Mouse (Mus musculus) kidney, postnatal 25 days (tissue): ENCODE measurements around the gene Amer2.

ENCODE experiments used
- DNase-seq, 2 experiments: peaks; one replicate each; pipeline ENCODE4 v3.0.0; 2021; ENCODE audit warnings: mixed read lengths in 2 of 2

Gene Amer2

DNA sequence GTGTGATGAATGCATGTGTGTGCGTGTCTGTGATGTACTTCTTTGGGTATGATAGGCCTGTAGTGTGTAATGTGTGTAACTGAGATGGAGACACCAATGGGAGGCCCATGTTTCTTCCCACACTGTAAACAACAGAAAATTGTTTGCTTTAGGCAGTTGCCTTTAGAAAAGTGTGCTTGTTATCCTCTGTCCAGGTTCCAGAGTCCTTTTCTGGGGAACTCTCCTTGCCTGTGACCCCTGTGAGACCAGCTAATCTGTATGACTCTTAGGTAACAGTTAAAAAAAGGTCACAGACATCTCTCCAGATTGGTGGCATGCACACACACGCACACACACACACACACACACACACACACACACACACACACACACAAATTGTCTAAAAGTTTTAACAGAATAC, 15.3 kb downstream of the Amer2 start:
- no peak for DNase-seq

DNA sequence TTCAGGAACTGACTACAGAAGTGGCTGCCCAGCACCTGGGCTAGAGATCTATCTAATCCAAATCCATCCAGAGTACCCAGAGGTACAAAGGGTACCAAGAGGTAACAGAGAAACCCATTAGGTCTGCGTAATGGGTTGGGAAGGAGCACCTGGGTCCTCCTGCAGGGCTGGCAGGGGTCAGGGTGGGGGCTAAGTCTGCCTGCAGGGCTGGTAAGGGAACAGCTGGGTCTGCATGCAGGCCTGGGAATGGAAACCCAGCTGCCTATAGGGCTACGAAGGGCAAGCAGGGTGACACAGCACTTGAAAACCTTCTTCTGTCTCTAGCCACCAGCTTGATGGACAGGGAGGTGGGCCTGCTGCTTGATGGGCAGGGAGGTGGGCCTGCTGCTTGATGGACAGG, 19.1 kb downstream of the Amer2 start:
- no peak for DNase-seq

DNA sequence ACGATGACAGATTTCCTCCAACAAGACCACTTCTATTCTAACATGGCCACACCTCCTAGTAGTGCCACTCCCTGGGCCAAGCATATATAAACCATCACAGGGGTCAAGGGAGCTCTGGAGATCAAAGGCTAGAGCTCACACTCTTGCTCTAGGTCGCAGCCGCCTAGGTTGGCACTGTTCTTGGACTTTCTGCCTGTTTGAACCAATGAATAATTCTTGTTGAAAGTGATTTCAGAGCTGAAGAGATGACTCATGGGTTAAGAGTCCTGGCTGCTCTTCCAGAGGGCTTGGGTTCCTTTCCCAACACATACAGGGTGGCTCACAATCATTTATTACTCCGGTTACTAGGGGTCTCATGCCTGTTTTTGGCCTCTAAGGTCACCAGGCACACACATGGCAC, 24.3 kb downstream of the Amer2 start:
- DNase-seq: no peak

DNA sequence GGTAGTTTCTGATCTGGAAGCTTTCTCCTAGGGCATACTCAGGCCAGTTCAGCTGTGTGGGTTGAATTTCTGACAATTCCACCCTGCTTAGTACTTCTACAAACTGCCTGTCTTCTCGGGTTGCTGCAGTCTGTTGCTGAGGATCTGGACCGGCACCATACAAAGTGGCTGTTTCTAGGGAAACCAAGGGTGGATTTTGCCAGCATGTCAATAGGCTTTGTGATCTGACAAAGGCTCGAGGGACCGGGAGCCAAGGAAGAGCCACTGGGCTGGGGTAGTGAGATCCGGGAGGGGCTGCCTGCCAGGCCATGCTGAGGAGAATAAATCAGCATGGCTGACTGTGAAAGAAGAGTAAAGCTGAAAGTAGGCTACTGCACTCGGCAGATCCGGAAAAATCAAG, 25.8 kb downstream of the Amer2 start:
- DNase-seq: no peak

DNA sequence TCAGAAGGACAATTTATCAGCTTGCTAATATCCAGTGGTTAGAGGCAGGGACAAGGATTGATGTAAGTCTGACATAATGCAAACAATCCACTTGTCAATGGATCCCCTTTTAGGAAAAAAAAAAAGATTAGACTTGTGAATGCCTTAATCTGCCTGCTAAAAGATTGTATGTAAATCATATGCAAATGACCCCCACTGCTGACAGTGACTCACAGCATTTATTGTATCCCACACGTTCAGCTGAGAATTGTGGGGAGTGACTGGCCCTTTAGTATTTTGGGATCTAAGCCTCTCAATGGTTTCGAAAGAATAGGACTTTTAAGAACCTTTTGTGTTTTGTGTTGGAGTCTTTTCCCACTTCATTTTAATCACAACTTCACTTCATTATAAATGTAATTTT, 30.2 kb downstream of the Amer2 start:
- no peak for DNase-seq

DNA sequence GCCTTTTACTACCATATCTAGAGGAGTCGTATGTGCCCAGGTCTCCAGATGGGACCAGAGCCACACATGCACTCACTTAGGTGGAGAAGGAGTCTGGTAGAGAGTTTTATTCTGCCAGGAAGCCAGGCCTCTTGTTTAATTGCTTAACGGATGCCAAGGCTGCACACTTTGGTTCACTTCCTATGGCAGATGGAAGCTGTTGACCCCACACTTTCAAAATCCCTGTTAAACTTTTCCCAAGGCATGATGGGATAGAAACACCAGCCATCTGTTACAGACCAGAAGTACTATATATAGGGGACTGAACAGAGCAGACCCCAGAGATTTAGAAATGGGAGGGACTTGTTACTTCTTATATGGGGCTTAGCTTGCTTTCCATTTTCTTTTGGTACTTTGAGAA, 32.8 kb downstream of the Amer2 start:
- no peak for DNase-seq

DNA sequence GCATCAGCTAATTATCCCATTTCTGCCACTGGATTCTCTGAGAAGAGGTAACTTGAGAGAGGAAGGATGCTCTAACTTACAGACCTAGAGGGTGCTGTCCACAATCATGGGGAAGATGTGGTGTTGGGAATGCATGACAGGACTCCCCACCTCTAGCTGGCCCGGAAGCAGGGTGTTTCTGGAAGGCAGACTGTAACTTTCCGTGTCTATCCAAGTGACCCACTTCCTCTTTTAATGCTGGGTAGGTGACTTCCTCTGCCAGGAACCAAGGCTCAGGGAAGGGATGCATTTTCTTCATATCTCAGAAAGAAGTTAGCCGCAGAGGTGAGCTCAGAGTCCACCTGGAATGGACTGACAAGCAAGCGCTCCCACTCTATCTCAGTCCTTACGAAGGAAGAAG, 33.5 kb downstream of the Amer2 start:
- DNase-seq: no peak

DNA sequence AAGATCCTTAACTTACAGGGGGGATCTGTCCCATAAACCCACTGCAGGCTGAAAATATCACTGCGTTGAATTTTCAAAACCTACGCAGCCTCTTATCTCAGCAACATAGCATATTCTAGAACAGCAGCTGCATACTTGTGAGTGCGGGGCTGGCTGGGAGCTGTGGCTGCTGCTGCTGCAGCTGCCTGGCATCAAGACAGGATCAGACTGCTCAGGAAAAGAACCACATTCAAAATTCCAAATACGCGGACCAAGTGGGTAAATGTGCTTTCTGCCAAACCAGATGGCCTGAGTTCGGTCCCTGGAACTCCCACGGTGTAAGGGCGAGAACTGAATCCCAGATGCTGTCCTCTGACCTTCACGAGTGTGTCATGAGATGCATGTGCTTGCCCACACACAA, 34.3 kb downstream of the Amer2 start:
- no peak for DNase-seq

DNA sequence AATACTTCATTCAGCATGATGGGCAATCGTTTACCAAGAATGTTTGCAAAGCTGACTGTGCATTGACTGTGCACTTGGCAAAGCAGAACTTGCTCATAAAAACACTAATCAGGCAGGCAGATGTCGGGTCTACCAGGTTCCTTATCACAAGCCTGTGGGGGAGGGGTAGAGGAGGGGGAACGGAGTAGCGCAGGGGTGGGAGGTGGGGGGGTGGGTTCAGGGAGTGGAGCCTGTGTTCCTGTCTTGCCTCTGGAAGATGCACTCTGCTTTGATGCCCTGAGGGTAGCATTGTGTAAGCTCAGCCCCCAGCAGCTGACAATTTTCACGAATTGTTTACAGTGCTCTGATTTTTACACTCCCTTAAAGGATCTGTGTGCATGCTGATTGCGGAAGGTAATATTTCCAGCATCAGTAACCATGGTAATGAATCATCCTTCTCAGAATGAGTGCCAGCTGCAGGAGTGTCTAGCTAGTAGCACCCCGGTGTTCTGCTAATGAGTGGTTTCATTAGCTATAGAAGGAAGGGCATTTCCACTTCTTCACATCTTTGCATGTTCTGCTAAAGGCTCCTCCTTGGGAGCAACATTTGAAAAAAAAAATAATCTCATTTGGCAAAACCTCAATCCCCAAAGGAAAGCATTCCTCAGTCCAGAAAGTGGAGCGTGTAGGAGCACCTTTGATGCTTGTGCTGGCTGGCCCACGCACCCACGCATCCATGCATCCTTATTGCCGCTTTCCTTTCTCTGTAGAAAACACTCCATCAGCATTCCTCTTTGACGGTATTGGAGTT, 36.8 kb downstream of the Amer2 start:
- DNase-seq: no peak

DNA sequence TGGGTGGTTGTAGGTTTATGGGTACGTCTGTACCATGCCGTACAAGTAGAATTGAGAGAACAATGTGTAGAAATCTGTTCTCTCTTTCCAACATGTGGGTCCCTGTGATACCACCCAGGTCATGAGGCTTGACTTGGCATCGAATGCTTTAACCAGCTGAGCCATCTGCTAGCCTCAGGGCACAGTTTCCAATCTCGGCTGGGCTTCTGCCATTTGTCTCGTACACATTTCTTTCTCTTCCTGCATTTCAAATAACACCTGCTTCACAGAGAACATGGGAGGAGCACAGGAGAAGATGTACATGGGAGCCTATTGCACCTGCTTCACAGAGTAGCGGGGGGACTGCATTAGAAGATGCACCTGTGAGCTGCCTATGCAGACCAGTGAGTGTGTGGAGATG, 38.2 kb downstream of the Amer2 start:
- DNase-seq: no peak

DNA sequence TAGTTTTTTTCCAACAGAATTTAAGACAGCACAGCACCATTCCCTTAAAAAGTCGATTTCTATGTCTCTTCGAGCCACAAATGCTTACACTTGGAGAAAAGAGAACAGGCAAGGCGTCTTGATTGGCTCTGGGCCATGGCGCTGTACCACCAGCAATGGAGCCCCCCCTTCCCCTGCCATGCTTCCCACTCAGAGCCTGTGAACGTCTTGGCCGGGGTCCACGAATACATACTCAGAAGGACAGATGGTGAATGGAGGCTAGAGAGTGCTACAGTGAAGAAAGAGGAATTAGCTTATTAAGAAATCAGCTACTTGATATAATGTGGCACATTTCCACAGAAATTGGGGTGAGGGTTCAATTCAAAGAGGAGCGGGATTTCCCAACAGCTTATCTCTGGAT, 41.6 kb downstream of the Amer2 start:
- no peak for DNase-seq

DNA sequence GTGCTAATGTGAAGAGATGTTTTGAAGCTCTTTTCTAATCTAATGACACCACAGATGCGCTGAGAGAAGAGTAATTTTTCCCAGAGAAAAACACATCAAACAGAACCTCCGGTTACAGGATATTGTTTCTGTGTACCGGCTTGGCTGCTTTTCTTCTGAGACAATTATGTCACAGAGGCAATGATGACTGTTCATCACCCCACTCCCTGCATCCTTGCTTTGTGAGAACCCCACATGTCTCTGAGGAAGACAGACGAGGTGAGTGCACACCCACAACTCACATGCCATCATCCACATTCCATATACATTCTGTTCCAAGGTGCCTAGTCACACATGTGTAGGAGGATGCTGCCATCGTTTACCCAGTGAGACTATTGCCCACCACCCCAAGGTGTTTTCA, 44.9 kb downstream of the Amer2 start:
- no peak for DNase-seq

DNA sequence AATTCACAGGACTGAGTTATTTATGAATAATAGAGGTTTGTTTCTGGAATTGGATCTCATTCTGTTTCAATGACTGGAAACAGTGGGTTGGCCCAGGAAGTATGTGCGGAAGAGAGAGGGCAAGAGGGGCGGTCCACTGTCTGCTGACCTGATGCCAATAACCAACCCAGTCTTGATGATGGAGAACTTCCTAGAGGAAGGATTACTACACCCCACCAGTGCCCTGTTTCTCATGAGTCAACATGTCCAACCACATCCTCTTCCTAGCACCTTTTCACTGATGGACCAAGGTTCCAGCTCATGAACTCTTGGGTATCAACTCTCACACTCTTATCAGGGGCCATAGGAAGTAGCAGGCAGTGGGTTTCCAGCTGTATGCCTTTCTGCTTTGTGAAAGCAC, 49.9 kb downstream of the Amer2 start:
- DNase-seq: no peak

DNA sequence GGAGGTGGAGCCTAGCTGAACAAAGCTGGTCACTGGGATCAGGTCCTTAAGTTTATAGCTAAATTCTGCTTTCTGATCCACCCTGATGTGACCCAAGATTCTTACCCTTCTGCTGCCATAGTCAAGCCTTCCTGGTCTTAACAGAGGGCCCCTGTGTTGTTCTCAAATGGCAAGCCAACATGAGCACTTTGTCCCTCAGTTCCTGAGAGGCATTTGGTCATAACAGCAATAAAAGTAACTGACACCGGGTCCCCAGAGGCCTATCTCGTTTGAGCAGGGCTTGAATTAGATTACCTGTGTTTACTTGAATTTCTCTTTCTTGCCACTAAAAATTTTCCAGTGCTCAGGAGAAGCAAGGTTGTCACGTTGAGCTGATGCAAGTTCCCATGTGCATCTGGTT, 51.1 kb downstream of the Amer2 start:
- no peak for DNase-seq

DNA sequence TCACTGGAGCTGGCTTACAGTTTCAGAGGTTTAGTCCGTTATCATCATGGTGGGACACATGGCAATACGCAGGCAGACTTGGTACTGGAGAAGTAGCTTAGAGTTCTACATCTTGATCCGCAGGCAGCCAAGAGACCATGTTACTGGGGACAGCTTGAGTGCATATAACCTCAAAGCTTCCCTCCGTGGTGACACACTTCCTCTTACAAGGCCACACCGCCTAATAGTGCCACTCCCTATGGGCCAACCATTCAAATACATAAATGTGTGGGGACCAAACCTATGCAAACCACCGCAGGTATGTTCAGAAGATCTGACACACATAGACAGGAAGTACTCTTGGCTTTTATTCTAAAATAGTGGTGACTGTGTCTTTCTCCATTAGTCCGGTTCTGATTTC, 52.5 kb downstream of the Amer2 start:
- no peak for DNase-seq

DNA sequence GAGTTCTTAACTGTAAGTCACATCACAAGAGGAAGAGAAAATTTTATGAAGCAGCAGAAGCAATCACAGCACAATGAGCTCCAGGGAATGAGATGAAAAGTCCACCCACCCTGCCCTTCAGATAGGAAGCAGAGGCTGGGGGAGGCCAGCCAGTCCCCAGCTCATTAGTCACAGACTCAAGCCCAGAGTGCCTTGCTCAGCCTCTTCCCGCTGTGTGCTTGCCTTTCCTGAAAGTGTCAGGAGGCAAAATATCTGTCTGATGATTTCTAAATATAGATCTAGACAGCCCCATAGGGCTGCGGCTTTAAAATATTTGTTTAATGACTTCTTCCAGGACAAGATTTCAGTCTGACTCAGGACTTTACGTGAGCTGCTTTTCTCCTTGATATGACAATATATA, 54.8 kb downstream of the Amer2 start:
- no peak for DNase-seq

DNA sequence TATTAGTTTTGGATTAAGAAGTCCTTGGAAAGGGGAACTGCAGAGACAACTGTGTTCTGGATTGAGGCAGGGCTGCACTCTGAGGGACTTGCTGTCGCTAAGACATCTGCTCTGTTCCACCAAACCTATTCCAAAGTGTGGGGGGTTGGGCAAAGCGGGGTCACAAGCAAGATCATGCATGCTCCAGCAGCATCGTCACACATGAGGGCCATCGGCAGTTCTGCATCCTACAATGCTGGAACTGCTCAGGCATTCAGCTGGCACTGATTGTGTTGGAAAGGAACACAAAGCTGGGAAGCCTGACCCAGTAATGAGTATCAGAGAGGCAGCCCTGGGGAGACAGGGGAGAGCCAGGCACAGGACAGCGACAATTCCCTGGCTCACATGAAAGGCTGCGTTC, 56.5 kb downstream of the Amer2 start:
- DNase-seq: no peak

DNA sequence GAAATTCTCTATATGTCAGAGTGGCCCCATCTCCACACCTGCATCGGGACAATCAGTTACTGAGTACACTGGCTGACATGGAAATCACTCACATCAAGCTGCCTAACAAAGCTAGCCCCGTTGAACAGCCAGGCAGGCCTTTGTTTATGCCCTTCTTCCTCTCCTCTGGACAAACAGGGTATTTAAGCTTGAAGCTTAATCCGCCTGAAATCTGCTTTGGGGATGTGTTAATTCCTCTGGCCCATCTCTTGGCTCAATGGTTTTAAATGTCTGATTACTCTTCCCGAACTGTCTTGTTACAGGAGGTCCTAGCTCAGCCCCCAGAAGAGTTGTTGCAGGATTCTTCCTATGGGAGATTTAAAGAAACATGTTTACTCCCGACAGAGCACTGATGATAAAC, 58.5 kb downstream of the Amer2 start:
- DNase-seq: no peak

DNA sequence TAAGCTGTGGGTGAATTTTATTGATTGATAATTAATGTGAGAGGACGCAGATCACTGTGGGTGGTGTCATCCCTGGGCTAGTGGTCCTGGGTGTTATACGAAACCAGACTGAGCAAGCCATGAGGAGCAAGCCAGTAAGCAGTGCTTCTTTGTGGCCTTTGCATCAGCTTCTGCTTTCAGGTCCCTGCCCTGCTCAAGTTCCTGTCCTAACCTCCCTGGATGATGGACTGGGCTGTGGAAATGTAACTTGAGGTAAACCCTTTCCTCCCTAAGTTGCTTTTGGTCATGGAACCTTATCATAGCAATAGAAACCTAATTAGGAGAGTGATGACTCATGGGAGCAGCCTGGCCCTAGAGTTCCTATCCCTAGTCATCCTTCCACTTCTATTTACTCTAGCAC, 59.1 kb downstream of the Amer2 start:
- no peak for DNase-seq

DNA sequence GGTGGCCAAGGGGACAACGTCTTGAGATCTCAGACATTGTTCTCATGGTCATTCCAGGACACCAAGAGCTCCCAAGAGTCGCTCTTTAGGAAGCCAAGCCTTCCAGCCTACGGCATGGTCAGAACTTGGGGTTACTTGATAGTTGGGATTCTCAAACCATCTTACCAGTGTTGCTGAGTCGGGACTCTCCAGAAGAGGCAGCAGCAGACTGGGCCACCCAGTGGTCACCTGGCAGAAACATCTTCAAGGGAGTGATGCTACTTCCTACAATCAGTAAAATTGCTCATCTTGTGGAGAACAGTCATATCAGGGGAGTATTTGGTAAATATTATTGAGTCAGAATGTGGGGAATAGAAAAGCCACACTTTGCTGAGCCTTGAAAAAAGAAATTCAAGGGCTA, 62.5 kb downstream of the Amer2 start:
- DNase-seq: peak in 1 of 2 experiments; percentile 16

DNA sequence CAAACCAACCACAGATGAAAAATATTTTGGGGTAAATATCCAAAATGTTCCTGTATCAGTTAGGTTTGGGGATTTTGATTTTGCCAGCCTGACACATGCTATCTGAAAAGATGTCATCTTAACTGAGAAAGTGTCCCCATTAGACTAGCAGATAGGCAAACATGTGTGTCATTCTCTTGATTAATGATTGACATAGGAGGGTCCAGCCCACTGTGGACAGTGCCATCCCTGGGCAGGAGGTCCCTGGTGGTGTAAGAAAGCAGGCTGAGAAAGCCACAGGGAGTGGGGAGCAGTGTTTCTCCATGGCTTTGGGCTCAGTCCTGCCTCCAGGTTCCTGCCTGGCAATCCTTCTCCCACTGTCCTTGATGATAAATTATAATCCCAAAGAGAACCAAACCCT, 63.3 kb downstream of the Amer2 start:
- DNase-seq: no peak
